Mouse (Mus musculus) stomach, embryonic 15.5 days (tissue): ENCODE results near the gene Itfg1. TPM values are rescaled to one million over a fixed set of nuclear protein-coding genes. Genes with fewer than 3 reads are reported as not detected.
"Not testable (repeated sequence)": the region's sequence is repeated elsewhere in the genome, so short reads cannot be mapped to it uniquely, and the experiment has no call there.

Experiments used
- ATAC-seq: fragments of 200-750 bp; cut with Nextera tagmentation; 2 replicates; pipeline ENCODE4 v1.8.0; 2017; ENCODE audit warnings: low read depth, moderate number of reproducible peaks, moderate TSS enrichment; ENCODE audit not compliant: insufficient read depth, low FRiP score
- H3K27ac ChIP-seq: fragments of 300-500 bp; sonication (generic); 2 replicates; pipeline ENCODE4 v1.5.1; 2015; ENCODE audit warnings: mild to moderate bottlenecking, inconsistent platforms
- H3K27me3 ChIP-seq: fragments of 300-500 bp; sonication (generic); replicated peaks from 2 replicates; pipeline ENCODE4 v1.6.1; 2015; ENCODE audit warnings: inconsistent platforms
- H3K36me3 ChIP-seq: fragments of 300-500 bp; sonication (generic); 2 replicates; pipeline ENCODE4 v1.6.1; 2015; ENCODE audit warnings: inconsistent platforms
- H3K4me1 ChIP-seq: fragments of 300-500 bp; sonication (generic); 2 replicates; pipeline ENCODE4 v1.6.1; 2015; ENCODE audit warnings: inconsistent platforms
- H3K4me2 ChIP-seq: fragments of 300-500 bp; sonication (generic); 2 replicates; pipeline ENCODE4 v1.6.1; 2015; ENCODE audit warnings: mild to moderate bottlenecking, inconsistent platforms
- H3K4me3 ChIP-seq: fragments of 300-500 bp; sonication (generic); replicated peaks from 2 replicates; pipeline ENCODE4 v1.5.1; 2015; ENCODE audit warnings: inconsistent platforms
- H3K9ac ChIP-seq: fragments of 300-500 bp; sonication (generic); 2 replicates; pipeline ENCODE4 v1.6.1; 2015; ENCODE audit warnings: inconsistent platforms
- H3K9me3 ChIP-seq: fragments of 300-500 bp; sonication (generic); 2 replicates; pipeline ENCODE4 v1.6.1; 2016; ENCODE audit warnings: inconsistent platforms
- WGBS: fragments of 180-500 bp; shearing (Covaris S2); methylation state at CpG from one replicate; pipeline ENCODE4 v1.1.7; 2015; 5-methylcytosine and 5-hydroxymethylcytosine counted together
- polyA plus RNA-seq: library from polyadenylated mRNA; unstranded; fragments of >200 nt; fragmentation: Nextera tagmentation; extraction: Ambion mirVana; gene quantifications from 2 replicates; pipeline ENCODE4 v1.2.1, GENCODE M21; 2015

The Itfg1 gene
- polyA plus RNA-seq, 1 experiment from 2014 or later: 66.6 TPM

GRCm38 (mm10) chr8:85839916-85840656, 635 bp downstream of the Itfg1 start:
- 1% methylated on average over 21 of the region's 21 CpGs for WGBS
- H3K9me3 ChIP-seq: no peaks in the 10 kb centered on the region
- H3K9ac ChIP-seq: peak overlapping the region; percentile 67
- H3K4me1 ChIP-seq: peaks cover 11% of the 10 kb centered on the region; the same call in 1 of the 2 replicates
- peak overlapping the region; percentile 81 for H3K4me3 ChIP-seq
- peak overlapping the region; percentile 57 for H3K4me2 ChIP-seq
- ATAC-seq: no peak; the same call in 1 of the 2 replicates
- peak overlapping the region; percentile 98 for H3K27ac ChIP-seq
- H3K36me3 ChIP-seq: peaks cover 4% of the 10 kb centered on the region; the same call in 1 of the 2 replicates
- H3K27me3 ChIP-seq: no peaks in the 10 kb centered on the region

- no peak for ATAC-seq
- Histone ChIP-seq H3K27me3 (no peaks in the 10 kb centered on the region), H3K9me3 (no peaks in the 10 kb centered on the region)
Observed at GRCm38 (mm10) chr8:85813621-85814020, 27.1 kb downstream of the Itfg1 start.

GRCm38 (mm10) chr8:85801408-85801807, 39.3 kb downstream of the Itfg1 start:
- Histone ChIP-seq H3K4me2 (no peak overlapping the region), H3K36me3 (0 out of 2 replicates have a peak, but pooled peaks cover 4% of the 10 kb centered on the region), H3K9ac (no peak overlapping the region), H3K27ac (no peak overlapping the region), H3K27me3 (no peaks in the 10 kb centered on the region), H3K4me3 (no peak overlapping the region), H3K9me3 (no peaks in the 10 kb centered on the region), H3K4me1 (no peaks in the 10 kb centered on the region)
- no peak for ATAC-seq
- WGBS: 95% methylated on average over 1 of the region's 1 CpGs

More at GRCm38 (mm10) chr8:85813621-85814020, 27.1 kb downstream of the Itfg1 start:
- H3K36me3 ChIP-seq: 0 out of 2 replicates have a peak, but pooled peaks cover 3% of the 10 kb centered on the region
- no peak overlapping the region for H3K4me2 ChIP-seq
- no peaks in the 10 kb centered on the region for H3K4me1 ChIP-seq
- H3K4me3 ChIP-seq: no peak overlapping the region
- H3K9ac ChIP-seq: no peak overlapping the region
- no peak overlapping the region for H3K27ac ChIP-seq

GRCm38 (mm10) chr8:85800164-85800563, 40.6 kb downstream of the Itfg1 start:
- Histone ChIP-seq H3K27me3 (no peaks in the 10 kb centered on the region), H3K27ac (no peak overlapping the region), H3K36me3 (0 out of 2 replicates have a peak, but pooled peaks cover 4% of the 10 kb centered on the region), H3K4me2 (no peak overlapping the region), H3K4me3 (no peak overlapping the region), H3K4me1 (no peaks in the 10 kb centered on the region), H3K9ac (no peak overlapping the region), H3K9me3 (no peaks in the 10 kb centered on the region)
- WGBS: 93% methylated on average over 1 of the region's 1 CpGs
- ATAC-seq: no peak

- not testable (repeated sequence) for ATAC-seq, H3K4me2 ChIP-seq
- WGBS: 68% methylated on average over 1 of the region's 1 CpGs
Observed at GRCm38 (mm10) chr8:85796392-85796791, 44.3 kb downstream of the Itfg1 start.

GRCm38 (mm10) chr8:85788341-85788740, 52.4 kb downstream of the Itfg1 start:
- Histone ChIP-seq H3K9me3 (no peaks in the 10 kb centered on the region), H3K9ac (no peak overlapping the region), H3K4me2 (no peak overlapping the region), H3K4me1 (no peaks in the 10 kb centered on the region), H3K36me3 (no peaks in the 10 kb centered on the region), H3K4me3 (no peak overlapping the region), H3K27me3 (no peaks in the 10 kb centered on the region), H3K27ac (no peak overlapping the region)
- 94% methylated on average over 3 of the region's 3 CpGs for WGBS
- no peak for ATAC-seq

More at GRCm38 (mm10) chr8:85796392-85796791, 44.3 kb downstream of the Itfg1 start:
- H3K4me1 ChIP-seq, H3K27ac ChIP-seq, H3K27me3 ChIP-seq, H3K4me3 ChIP-seq, H3K36me3 ChIP-seq, H3K9me3 ChIP-seq, H3K9ac ChIP-seq: not testable (repeated sequence)

GRCm38 (mm10) chr8:85787909-85788308, 52.8 kb downstream of the Itfg1 start:
- H3K9ac ChIP-seq: no peak overlapping the region
- no peaks in the 10 kb centered on the region for H3K36me3 ChIP-seq
- H3K4me1 ChIP-seq: no peaks in the 10 kb centered on the region
- 85% methylated on average over 4 of the region's 4 CpGs for WGBS
- H3K4me3 ChIP-seq: no peak overlapping the region
- H3K9me3 ChIP-seq: no peaks in the 10 kb centered on the region
- no peak overlapping the region for H3K4me2 ChIP-seq
- H3K27ac ChIP-seq: no peak overlapping the region
- ATAC-seq: no peak
- no peaks in the 10 kb centered on the region for H3K27me3 ChIP-seq

GRCm38 (mm10) chr8:85785506-85785905, 55.2 kb downstream of the Itfg1 start:
- WGBS: 63% methylated on average over 1 of the region's 1 CpGs
- H3K27me3 ChIP-seq: no peaks in the 10 kb centered on the region
- no peaks in the 10 kb centered on the region for H3K9me3 ChIP-seq
- H3K36me3 ChIP-seq: no peaks in the 10 kb centered on the region
- no peak overlapping the region for H3K4me2 ChIP-seq
- no peak overlapping the region for H3K27ac ChIP-seq
- H3K9ac ChIP-seq: no peak overlapping the region
- ATAC-seq: no peak
- H3K4me1 ChIP-seq: no peaks in the 10 kb centered on the region
- H3K4me3 ChIP-seq: no peak overlapping the region

- Histone ChIP-seq H3K9me3 (no peaks in the 10 kb centered on the region), H3K4me1 (no peaks in the 10 kb centered on the region), H3K4me2 (no peak overlapping the region), H3K9ac (no peak overlapping the region), H3K36me3 (no peaks in the 10 kb centered on the region), H3K27me3 (no peaks in the 10 kb centered on the region), H3K27ac (no peak overlapping the region), H3K4me3 (no peak overlapping the region)
- 95% methylated on average over 1 of the region's 1 CpGs for WGBS
- no peak for ATAC-seq
Observed at GRCm38 (mm10) chr8:85783871-85784270, 56.9 kb downstream of the Itfg1 start.

GRCm38 (mm10) chr8:85780091-85780490, 60.6 kb downstream of the Itfg1 start:
- no peaks in the 10 kb centered on the region for H3K4me1 ChIP-seq
- no peak overlapping the region for H3K27ac ChIP-seq
- WGBS: 95% methylated on average over 3 of the region's 3 CpGs
- no peak overlapping the region for H3K4me2 ChIP-seq
- H3K9ac ChIP-seq: no peak overlapping the region
- ATAC-seq: no peak
- no peaks in the 10 kb centered on the region for H3K27me3 ChIP-seq
- no peaks in the 10 kb centered on the region for H3K9me3 ChIP-seq
- H3K4me3 ChIP-seq: no peak overlapping the region
- H3K36me3 ChIP-seq: no peaks in the 10 kb centered on the region

- WGBS: 94% methylated on average over 2 of the region's 2 CpGs
Observed at GRCm38 (mm10) chr8:85745053-85745452, 95.7 kb downstream of the Itfg1 start.

GRCm38 (mm10) chr8:85730545-85730944, 110.2 kb downstream of the Itfg1 start:
- Histone ChIP-seq H3K27ac (no peak overlapping the region), H3K9ac (no peak overlapping the region), H3K9me3 (no peaks in the 10 kb centered on the region), H3K4me2 (no peak overlapping the region), H3K27me3 (no peaks in the 10 kb centered on the region), H3K4me3 (no peak overlapping the region), H3K36me3 (0 out of 2 replicates have a peak, but pooled peaks cover 3% of the 10 kb centered on the region), H3K4me1 (no peaks in the 10 kb centered on the region)
- WGBS: 85% methylated on average over 3 of the region's 3 CpGs
- no peak for ATAC-seq

More at GRCm38 (mm10) chr8:85745053-85745452, 95.7 kb downstream of the Itfg1 start:
- no peak overlapping the region for H3K4me2 ChIP-seq
- no peaks in the 10 kb centered on the region for H3K4me1 ChIP-seq
- H3K9ac ChIP-seq: no peak overlapping the region
- no peaks in the 10 kb centered on the region for H3K36me3 ChIP-seq
- H3K27me3 ChIP-seq: no peaks in the 10 kb centered on the region
- H3K9me3 ChIP-seq: no peaks in the 10 kb centered on the region
- ATAC-seq: no peak
- H3K4me3 ChIP-seq: no peak overlapping the region
- no peak overlapping the region for H3K27ac ChIP-seq
